Mouse (Mus musculus) layer of hippocampus, postnatal 14 days (tissue): ENCODE data around the gene Boc. TPM values are rescaled to one million over a fixed set of nuclear protein-coding genes. Genes with fewer than 3 reads are reported as not detected.
A peak's percentile ranks its signal among the peaks of the same experiment; 100 is the strongest.

Experiments used
- DNase-seq, 2 experiments: peaks; one replicate each; pipeline ENCODE4 v3.0.0; 2021 to 2022; ENCODE audit warnings: low spot score in 2 of 2, mixed read lengths in 1 of 2
- total RNA-seq, 2 experiments: library from RNA; stranded (reverse); gene quantifications; 2 replicates each; pipeline ENCODE4 v1.2.3; 2021

Boc gene
- total RNA-seq, 2 experiments from 2014 or later = 9.9 to 10.7 TPM

GRCm38 (mm10) chr16:44553861-44554260 is 4.8 kb downstream of the Boc start:
- DNase-seq = no peak

GRCm38 (mm10) chr16:44552726-44553125 is 6.0 kb downstream of the Boc start:
- DNase-seq = no peak

GRCm38 (mm10) chr16:44552036-44552435 is 6.7 kb downstream of the Boc start:
- no peak for DNase-seq

GRCm38 (mm10) chr16:44551491-44551890 is 7.2 kb downstream of the Boc start:
- DNase-seq = no peak

GRCm38 (mm10) chr16:44550843-44551242 is 7.9 kb downstream of the Boc start:
- no peak for DNase-seq

- DNase-seq = no peak
Observed at GRCm38 (mm10) chr16:44549867-44550679, 8.6 kb downstream of the Boc start.

- no peak for DNase-seq
Observed at GRCm38 (mm10) chr16:44549381-44549780, 9.3 kb downstream of the Boc start.

GRCm38 (mm10) chr16:44547976-44548375 is 10.7 kb downstream of the Boc start:
- DNase-seq = no peak

- no peak for DNase-seq
Observed at GRCm38 (mm10) chr16:44546831-44547230, 11.9 kb downstream of the Boc start.

- no peak for DNase-seq
Observed at GRCm38 (mm10) chr16:44545939-44546338, 12.8 kb downstream of the Boc start.

- DNase-seq = no peak
Observed at GRCm38 (mm10) chr16:44545153-44545552, 13.5 kb downstream of the Boc start.

- no peak for DNase-seq
Observed at GRCm38 (mm10) chr16:44543098-44543497, 15.6 kb downstream of the Boc start.

GRCm38 (mm10) chr16:44542029-44542690 is 16.5 kb downstream of the Boc start:
- DNase-seq = no peak

- no peak for DNase-seq
Observed at GRCm38 (mm10) chr16:44539611-44540010, 19.1 kb downstream of the Boc start.

GRCm38 (mm10) chr16:44538401-44539395 is 20.0 kb downstream of the Boc start:
- peak; percentile 59 to 73 for DNase-seq

GRCm38 (mm10) chr16:44534122-44534521 is 24.6 kb downstream of the Boc start:
- no peak for DNase-seq

GRCm38 (mm10) chr16:44533522-44533921 is 25.2 kb downstream of the Boc start:
- DNase-seq = no peak

GRCm38 (mm10) chr16:44532851-44533250 is 25.8 kb downstream of the Boc start:
- no peak for DNase-seq

- DNase-seq = no peak
Observed at GRCm38 (mm10) chr16:44531239-44531797, 27.4 kb downstream of the Boc start.

GRCm38 (mm10) chr16:44530829-44531228 is 27.9 kb downstream of the Boc start:
- no peak for DNase-seq

GRCm38 (mm10) chr16:44530191-44530590 is 28.5 kb downstream of the Boc start:
- DNase-seq = no peak
